Mouse (Mus musculus) limb, embryonic 10.5 days (tissue): ENCODE results near the gene Cdc42bpb. TPM values are rescaled to one million over a fixed set of nuclear protein-coding genes. Genes with fewer than 3 reads are reported as not detected.

ENCODE experiments used
- DNase-seq: peaks from one replicate; pipeline ENCODE4 v3.0.0-alpha.2; 2017; ENCODE audit warnings: low spot score
- H3K27ac ChIP-seq: fragments of 300-500 bp; sonication (generic); 2 replicates; pipeline ENCODE4 v1.5.1; 2016; ENCODE audit warnings: mild to moderate bottlenecking
- H3K27me3 ChIP-seq: fragments of 300-500 bp; sonication (generic); 2 replicates; pipeline ENCODE4 v1.6.1; 2016; ENCODE audit warnings: low read depth, mild to moderate bottlenecking; ENCODE audit not compliant: poor library complexity, severe bottlenecking
- H3K36me3 ChIP-seq: fragments of 300-500 bp; sonication (generic); 2 replicates; pipeline ENCODE4 v1.6.1; 2016; ENCODE audit warnings: mild to moderate bottlenecking, moderate library complexity
- H3K4me1 ChIP-seq: fragments of 300-500 bp; sonication (generic); 2 replicates; pipeline ENCODE4 v1.6.1; 2016
- H3K4me3 ChIP-seq: fragments of 300-500 bp; sonication (generic); 2 replicates; pipeline ENCODE4 v1.5.1; 2016; ENCODE audit warnings: mild to moderate bottlenecking, moderate library complexity
- H3K9me3 ChIP-seq: fragments of 300-500 bp; sonication (generic); replicated peaks from 2 replicates; pipeline ENCODE4 v1.6.1; 2016; ENCODE audit warnings: mild to moderate bottlenecking
- WGBS: fragments of 180-500 bp; shearing (Covaris S2); methylation state at CpG from one replicate; pipeline ENCODE4 v1.1.7; 2016; 5-methylcytosine and 5-hydroxymethylcytosine counted together
- polyA plus RNA-seq: library from polyadenylated mRNA; unstranded; fragments of >200 nt; fragmentation: Nextera tagmentation; extraction: Ambion mirVana; gene quantifications from 2 replicates; pipeline ENCODE4 v1.2.1, GENCODE M21; 2016

Gene Cdc42bpb
- polyA plus RNA-seq, 1 experiment from 2014 or later, result 32.0 TPM

DNA sequence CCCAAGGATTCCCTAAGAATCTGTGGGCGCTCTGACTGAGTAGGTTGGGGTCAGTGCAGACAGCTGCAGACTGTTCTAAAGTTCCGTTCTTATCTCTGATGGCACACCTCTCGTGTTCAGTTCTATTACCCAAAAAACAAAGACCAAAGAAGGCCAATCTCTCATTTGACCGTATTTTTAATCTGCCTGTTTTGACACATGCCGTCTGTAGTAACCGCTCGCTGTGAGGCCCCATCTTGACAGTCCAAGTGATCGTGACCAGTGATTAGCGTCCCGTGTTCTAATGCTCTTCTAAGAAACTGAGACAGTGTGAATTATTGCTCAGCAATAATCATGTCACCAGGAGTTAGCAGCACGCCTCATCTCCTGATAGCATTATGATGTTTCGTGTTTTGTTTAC lies 110.9 kb downstream of the Cdc42bpb start:
- WGBS, result 87% methylated on average over 12 of the region's 12 CpGs
- Histone ChIP-seq H3K27ac (no peak overlapping the region), H3K4me1 (peaks cover 22% of the 10 kb centered on the region), H3K4me3 (no peak overlapping the region), H3K36me3 (peaks cover 32% of the 10 kb centered on the region), H3K27me3 (peaks cover 30% of the 10 kb centered on the region), H3K9me3 (no peaks in the 10 kb centered on the region)
- DNase-seq, result no peak

DNA sequence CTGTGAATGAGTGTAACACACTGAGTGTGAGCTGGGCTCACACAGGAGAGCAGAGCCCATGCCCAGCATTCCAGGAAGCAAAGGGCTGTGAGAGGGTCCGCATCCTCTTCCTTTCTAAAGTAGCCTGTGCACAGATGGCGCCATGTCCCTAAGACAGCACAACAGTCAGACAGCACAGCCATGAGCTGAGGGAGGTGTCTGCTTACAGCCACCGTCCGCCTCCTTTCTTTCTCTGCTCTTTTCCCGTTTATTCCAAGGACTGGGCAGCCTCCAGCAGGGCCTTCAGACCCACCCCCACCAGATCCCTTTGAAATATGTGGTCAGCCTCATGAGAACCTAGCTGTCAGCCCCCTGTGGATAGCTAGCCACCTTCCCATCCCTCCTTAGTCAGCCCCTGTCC lies 112.3 kb downstream of the Cdc42bpb start:
- WGBS, result 79% methylated on average over 5 of the region's 5 CpGs
- H3K36me3 ChIP-seq, result peaks cover 46% of the 10 kb centered on the region

DNA sequence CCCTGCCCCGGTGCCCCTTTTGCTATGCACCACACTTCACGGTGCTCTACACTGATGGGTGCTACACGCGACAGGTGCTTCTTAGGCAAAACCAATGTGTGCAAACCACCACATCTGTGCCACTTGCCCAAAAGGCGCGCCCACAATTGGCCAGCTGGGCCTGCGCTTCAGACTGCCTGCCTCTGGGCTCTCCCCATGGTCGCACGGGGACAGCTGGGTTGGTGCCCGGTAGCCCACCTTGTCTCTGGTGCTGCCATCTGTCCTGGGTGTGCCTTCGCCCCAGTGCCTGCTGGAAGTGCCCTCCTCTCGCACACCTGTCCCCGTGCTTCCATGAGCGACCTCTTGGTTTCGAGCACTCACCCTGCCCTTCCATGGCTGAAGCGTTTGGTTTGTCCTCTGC lies 113.9 kb downstream of the Cdc42bpb start:
- peaks cover 59% of the 10 kb centered on the region for H3K36me3 ChIP-seq
- WGBS, result 95% methylated on average over 16 of the region's 16 CpGs

More for the DNA sequence above, 112.3 kb downstream of the Cdc42bpb start:
- Histone ChIP-seq H3K9me3 (no peaks in the 10 kb centered on the region), H3K4me1 (peaks cover 11% of the 10 kb centered on the region), H3K27ac (no peak overlapping the region), H3K27me3 (peaks cover 16% of the 10 kb centered on the region), H3K4me3 (no peak overlapping the region)
- no peak for DNase-seq

DNA sequence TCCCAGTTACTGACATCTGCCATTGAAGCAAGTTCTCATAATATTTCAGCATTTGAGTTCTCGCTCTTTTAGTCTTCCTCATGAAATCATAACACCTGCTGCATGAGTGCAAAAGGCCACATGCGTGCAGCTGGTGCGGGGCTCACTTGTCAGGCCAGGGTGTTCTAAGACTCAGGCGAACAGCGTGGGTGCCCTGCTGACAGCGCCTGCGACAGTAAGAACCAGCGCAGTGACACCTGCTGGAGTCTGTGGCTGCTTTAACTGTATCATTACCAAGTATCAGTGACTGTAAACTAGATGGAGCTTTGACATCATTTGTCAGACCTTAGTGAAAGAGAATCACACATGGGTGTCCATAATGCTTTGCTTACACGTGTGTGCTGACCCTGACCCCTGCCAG lies 126.3 kb downstream of the Cdc42bpb start:
- WGBS, result 73% methylated on average over 9 of the region's 9 CpGs
- no peak overlapping the region for H3K4me3 ChIP-seq
- H3K27ac ChIP-seq, result no peak overlapping the region
- no peaks in the 10 kb centered on the region for H3K4me1 ChIP-seq
- no peaks in the 10 kb centered on the region for H3K9me3 ChIP-seq
- no peak for DNase-seq
- no peaks in the 10 kb centered on the region for H3K27me3 ChIP-seq
- H3K36me3 ChIP-seq, result peaks cover 63% of the 10 kb centered on the region

More for the DNA sequence above, 113.9 kb downstream of the Cdc42bpb start:
- no peak overlapping the region for H3K27ac ChIP-seq
- no peak for DNase-seq
- peaks cover 11% of the 10 kb centered on the region for H3K4me1 ChIP-seq
- no peak overlapping the region for H3K4me3 ChIP-seq
- no peaks in the 10 kb centered on the region for H3K9me3 ChIP-seq
- peaks cover under 1% of the 10 kb centered on the region; the same call in 1 of the 2 replicates for H3K27me3 ChIP-seq

DNA sequence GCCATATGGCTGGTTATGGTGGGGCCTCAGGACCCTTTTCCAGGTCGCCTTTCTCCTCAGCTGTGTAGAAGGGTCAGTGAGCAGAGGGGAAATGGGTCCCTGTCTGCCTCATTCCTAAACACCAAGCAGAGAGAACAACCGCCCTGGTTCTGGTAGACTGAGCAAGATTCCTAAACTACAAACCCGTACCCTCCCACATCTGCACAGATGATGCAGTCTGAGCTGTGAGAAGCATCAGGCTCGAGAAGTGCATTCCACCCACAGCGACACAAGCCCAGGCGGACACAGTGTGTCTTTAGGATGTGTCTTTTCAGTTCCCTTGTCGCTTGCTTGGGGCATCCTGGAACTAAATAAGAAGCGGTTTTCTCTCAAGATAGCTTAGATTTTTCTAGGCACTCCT lies 127.4 kb downstream of the Cdc42bpb start:
- no peaks in the 10 kb centered on the region for H3K27me3 ChIP-seq
- no peak for DNase-seq
- H3K27ac ChIP-seq, result no peak overlapping the region
- H3K9me3 ChIP-seq, result no peaks in the 10 kb centered on the region
- H3K4me3 ChIP-seq, result no peak overlapping the region
- peaks cover 61% of the 10 kb centered on the region for H3K36me3 ChIP-seq
- no peaks in the 10 kb centered on the region for H3K4me1 ChIP-seq
- WGBS, result 87% methylated on average over 8 of the region's 8 CpGs

DNA sequence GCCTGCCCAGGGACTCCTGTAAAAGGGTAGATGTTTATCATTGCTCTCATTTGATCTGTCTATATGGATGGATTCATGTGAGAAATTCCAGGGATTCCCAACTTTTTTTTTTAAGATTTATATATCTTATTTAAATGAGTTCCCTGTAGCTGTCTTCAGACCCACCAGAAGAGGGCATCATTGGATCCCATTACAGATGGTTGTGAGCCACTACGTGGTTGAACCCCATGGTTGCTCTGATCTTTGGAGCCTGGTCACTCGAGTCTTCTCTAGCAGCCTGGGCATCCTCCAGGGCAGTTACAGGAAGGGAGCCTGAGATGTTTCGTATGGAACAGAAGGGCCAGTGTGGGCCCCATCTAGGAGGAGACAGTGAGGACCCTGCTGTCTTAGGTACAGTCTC lies 128.4 kb downstream of the Cdc42bpb start:
- H3K4me3 ChIP-seq, result no peak overlapping the region
- H3K27ac ChIP-seq, result no peak overlapping the region
- H3K27me3 ChIP-seq, result no peaks in the 10 kb centered on the region
- no peak for DNase-seq
- peaks cover 67% of the 10 kb centered on the region for H3K36me3 ChIP-seq
- 61% methylated on average over 3 of the region's 3 CpGs for WGBS
- no peaks in the 10 kb centered on the region for H3K9me3 ChIP-seq
- H3K4me1 ChIP-seq, result no peaks in the 10 kb centered on the region

DNA sequence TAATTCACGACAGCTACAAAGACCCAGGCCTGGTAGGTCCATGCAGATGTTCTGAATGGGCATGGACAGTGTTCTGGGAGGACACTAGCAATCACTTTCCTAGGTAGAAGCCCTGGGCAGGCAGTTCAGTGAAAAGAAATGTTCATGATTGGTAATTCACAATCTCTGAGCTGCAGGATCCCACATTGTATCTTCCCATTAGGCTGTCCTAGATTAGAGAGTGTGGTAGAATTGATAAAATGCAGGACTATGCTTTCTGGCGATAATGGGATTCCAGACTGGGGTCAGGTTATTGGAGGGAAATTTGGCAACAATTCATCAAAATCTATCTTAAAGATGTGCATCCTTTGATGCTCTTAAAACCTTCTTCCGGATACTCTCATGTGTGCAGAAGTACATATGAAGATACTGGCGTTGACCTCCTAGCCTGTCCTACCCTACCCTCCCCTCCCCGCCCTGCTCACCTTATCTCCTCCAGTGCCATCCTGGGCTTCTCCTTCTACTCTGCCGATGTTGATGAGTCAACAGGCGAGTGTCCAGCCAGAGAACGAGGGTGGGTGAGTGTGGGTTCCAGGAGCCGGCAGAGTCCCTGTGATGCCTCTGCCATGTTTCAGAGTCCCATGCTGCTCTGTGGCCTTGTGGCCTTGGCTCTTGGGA lies 130.6 kb downstream of the Cdc42bpb start:
- Histone ChIP-seq H3K4me1 (no peaks in the 10 kb centered on the region), H3K4me3 (no peak overlapping the region), H3K27ac (no peak overlapping the region), H3K27me3 (no peaks in the 10 kb centered on the region), H3K9me3 (no peaks in the 10 kb centered on the region), H3K36me3 (peaks cover 76% of the 10 kb centered on the region)
- 91% methylated on average over 9 of the region's 9 CpGs for WGBS
- DNase-seq, result no peak

DNA sequence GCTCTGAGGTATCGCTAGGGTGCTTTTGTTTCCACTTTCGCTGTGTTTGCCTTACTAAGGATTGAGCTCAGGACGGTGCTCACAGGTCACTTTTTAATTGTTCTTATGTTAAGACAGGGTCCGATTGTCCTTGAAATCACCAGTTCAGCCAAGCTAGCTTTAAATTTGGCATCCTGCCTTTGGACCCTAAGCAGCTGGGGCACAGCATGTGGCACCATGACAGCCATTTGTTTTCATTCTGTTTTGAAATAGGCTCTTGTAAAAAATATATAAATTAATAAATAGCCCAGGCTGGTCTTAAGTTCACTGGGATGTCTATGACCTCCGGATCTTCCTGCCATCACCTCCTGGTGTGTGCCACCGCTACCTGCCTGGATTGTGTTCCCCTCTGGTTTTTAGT lies 132.4 kb downstream of the Cdc42bpb start:
- Histone ChIP-seq H3K36me3 (peaks cover 79% of the 10 kb centered on the region), H3K9me3 (no peaks in the 10 kb centered on the region), H3K27ac (no peak overlapping the region), H3K4me1 (no peaks in the 10 kb centered on the region), H3K27me3 (no peaks in the 10 kb centered on the region), H3K4me3 (no peak overlapping the region)
- DNase-seq, result no peak
- WGBS, result 91% methylated on average over 6 of the region's 6 CpGs

DNA sequence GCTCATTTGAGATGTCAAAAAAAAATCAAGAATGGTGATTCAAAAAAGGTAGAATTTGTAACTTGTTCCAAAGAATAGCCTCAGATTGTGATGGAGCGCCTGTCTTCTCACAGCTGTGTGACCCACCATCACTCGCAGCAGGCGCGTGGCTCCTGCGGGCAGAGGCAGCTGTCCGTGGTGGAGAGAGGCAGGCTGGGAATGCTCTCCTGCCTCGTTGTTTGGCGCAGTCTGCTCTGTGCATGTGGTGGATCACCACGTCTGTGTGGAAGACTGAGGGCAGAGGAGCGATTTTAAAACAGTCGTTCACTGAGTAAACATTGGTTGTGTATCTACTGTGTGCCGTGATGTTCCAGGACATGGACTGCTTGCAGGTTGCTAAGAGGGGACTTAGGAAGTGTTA lies 133.8 kb downstream of the Cdc42bpb start:
- Histone ChIP-seq H3K4me3 (no peak overlapping the region), H3K36me3 (peaks cover 88% of the 10 kb centered on the region), H3K4me1 (no peaks in the 10 kb centered on the region), H3K27me3 (no peaks in the 10 kb centered on the region), H3K9me3 (no peaks in the 10 kb centered on the region), H3K27ac (no peak overlapping the region)
- WGBS, result 95% methylated on average over 12 of the region's 12 CpGs
- DNase-seq, result no peak

Other genes with a start within 250 kb of the Cdc42bpb start
- 9.6 and 10.9 TPM in 2 replicates for gene Traf3, start 211.3 kb downstream of the Cdc42bpb start, polyA plus RNA-seq
- gene 4930595D18Rik, start 193.2 kb downstream of the Cdc42bpb start, polyA plus RNA-seq, result not detected in 2 replicates
- gene Amn, start 106.6 kb downstream of the Cdc42bpb start, polyA plus RNA-seq, result 0.30 and 0.33 TPM in 2 replicates
- gene Lbhd2, start 29.1 kb upstream of the Cdc42bpb start, polyA plus RNA-seq, result not detected in 2 replicates
- 5.1 and 6.5 TPM in 2 replicates for gene Exoc3l4, start 39.3 kb upstream of the Cdc42bpb start, polyA plus RNA-seq
- 4.3 and 6.0 TPM in 2 replicates for gene Tnfaip2, start 64.8 kb upstream of the Cdc42bpb start, polyA plus RNA-seq
- 11.4 and 13.7 TPM in 2 replicates for gene Gm266, start 108.1 kb upstream of the Cdc42bpb start, polyA plus RNA-seq
- gene Eif5, start 160.3 kb upstream of the Cdc42bpb start, polyA plus RNA-seq, result 669 and 688 TPM in 2 replicates
- 47.4 and 50.6 TPM in 2 replicates for gene Mark3, start 196.8 kb upstream of the Cdc42bpb start, polyA plus RNA-seq